Mouse (Mus musculus): Measurements from ENCODE around the gene Dop1b. TPM values are rescaled to one million over a fixed set of nuclear protein-coding genes. Genes with fewer than 3 reads are reported as not detected.

Dop1b gene
- polyA plus RNA-seq, 1 experiment: 35.5 TPM

- Histone ChIP-seq H3K4me3 (ENCODE audit: extremely low read depth, insufficient read depth, insufficient read length) (no peak overlapping the region), H3K4me1 (ENCODE audit: control insufficient read depth, insufficient read depth, insufficient read length) (peaks cover 32% of the 10 kb centered on the region; the same call in 1 of the 2 replicates), H3K27ac (ENCODE audit: insufficient read depth, low read length) (no peak overlapping the region), H3K36me3 (ENCODE audit: control insufficient read depth, insufficient read depth, low read length) (peaks cover 3% of the 10 kb centered on the region; the same call in 1 of the 2 replicates), H3K27me3 (ENCODE audit: control insufficient read depth, insufficient read depth, low read length) (no peaks in the 10 kb centered on the region)
- TF ChIP-seq POLR2A (IDR thresholded peaks at IDR 0.05; ENCODE audit: low read depth, low read length): no peak
- TF ChIP-seq CTCF (IDR thresholded peaks at IDR 0.05; ENCODE audit: extremely low read depth, insufficient read depth, insufficient read length, insufficient replicate concordance): no peak
- 48% methylated on average over 4 of the region's 4 CpGs for WGBS
- DNase-seq (ENCODE audit: low read depth in 1 of 2, low spot score in 2 of 2): no peak
These were observed 67.8 kb downstream of the Dop1b start for GRCm38 (mm10) chr16:93779554-93779953.

GRCm38 (mm10) chr16:93780660-93781479 lies 69.2 kb downstream of the Dop1b start:
- 0 out of 2 replicates have a peak, but pooled peaks cover 3% of the 10 kb centered on the region for H3K36me3 ChIP-seq (ENCODE audit: control insufficient read depth, insufficient read depth, low read length)
- peak; percentile 30; the same call in 1 of the 2 replicates for TF ChIP-seq CTCF (IDR thresholded peaks at IDR 0.05; ENCODE audit: extremely low read depth, insufficient read depth, insufficient read length, insufficient replicate concordance)
- no peak for TF ChIP-seq POLR2A (IDR thresholded peaks at IDR 0.05; ENCODE audit: low read depth, low read length)

GRCm38 (mm10) chr16:93784175-93784574 lies 72.5 kb downstream of the Dop1b start:
- peaks cover 35% of the 10 kb centered on the region; the same call in 1 of the 2 replicates for H3K4me1 ChIP-seq (ENCODE audit: control insufficient read depth, insufficient read depth, insufficient read length)
- H3K4me3 ChIP-seq (ENCODE audit: extremely low read depth, insufficient read depth, insufficient read length): no peak overlapping the region
- TF ChIP-seq CTCF (IDR thresholded peaks at IDR 0.05; ENCODE audit: extremely low read depth, insufficient read depth, insufficient read length, insufficient replicate concordance) (no peak), POLR2A (IDR thresholded peaks at IDR 0.05; ENCODE audit: low read depth, low read length) (no peak)
- DNase-seq (ENCODE audit: low read depth in 1 of 2, low spot score in 2 of 2): no peak
- 93% methylated on average over 7 of the region's 7 CpGs for WGBS
- H3K27me3 ChIP-seq (ENCODE audit: control insufficient read depth, insufficient read depth, low read length): no peaks in the 10 kb centered on the region
- no peak overlapping the region for H3K27ac ChIP-seq (ENCODE audit: insufficient read depth, low read length)
- H3K36me3 ChIP-seq (ENCODE audit: control insufficient read depth, insufficient read depth, low read length): 0 out of 2 replicates have a peak, but pooled peaks cover 2% of the 10 kb centered on the region

More at GRCm38 (mm10) chr16:93780660-93781479, 69.2 kb downstream of the Dop1b start:
- Histone ChIP-seq H3K4me1 (ENCODE audit: control insufficient read depth, insufficient read depth, insufficient read length) (peaks cover 32% of the 10 kb centered on the region; the same call in 1 of the 2 replicates), H3K27me3 (ENCODE audit: control insufficient read depth, insufficient read depth, low read length) (no peaks in the 10 kb centered on the region), H3K4me3 (ENCODE audit: extremely low read depth, insufficient read depth, insufficient read length) (no peak overlapping the region), H3K27ac (ENCODE audit: insufficient read depth, low read length) (peak overlapping the region; percentile 8; the same call in 1 of the 2 replicates)
- DNase-seq (ENCODE audit: low read depth in 1 of 2, low spot score in 2 of 2): peak; percentile 19 to 46
- 34% methylated on average over 14 of the region's 14 CpGs for WGBS

GRCm38 (mm10) chr16:93785805-93786204 lies 74.1 kb downstream of the Dop1b start:
- Histone ChIP-seq H3K4me3 (ENCODE audit: extremely low read depth, insufficient read depth, insufficient read length) (no peak overlapping the region), H3K4me1 (ENCODE audit: control insufficient read depth, insufficient read depth, insufficient read length) (peaks cover 27% of the 10 kb centered on the region; the same call in 1 of the 2 replicates), H3K27ac (ENCODE audit: insufficient read depth, low read length) (no peak overlapping the region), H3K27me3 (ENCODE audit: control insufficient read depth, insufficient read depth, low read length) (no peaks in the 10 kb centered on the region), H3K36me3 (ENCODE audit: control insufficient read depth, insufficient read depth, low read length) (0 out of 2 replicates have a peak, but pooled peaks cover 2% of the 10 kb centered on the region)
- 65% methylated on average over 9 of the region's 9 CpGs for WGBS
- DNase-seq (ENCODE audit: low read depth in 1 of 2, low spot score in 2 of 2): no peak
- TF ChIP-seq POLR2A (IDR thresholded peaks at IDR 0.05; ENCODE audit: low read depth, low read length): no peak
- TF ChIP-seq CTCF (IDR thresholded peaks at IDR 0.05; ENCODE audit: extremely low read depth, insufficient read depth, insufficient read length, insufficient replicate concordance): peak; percentile 60; the same call in 1 of the 2 replicates

- 0 out of 2 replicates have a peak, but pooled peaks cover 2% of the 10 kb centered on the region for H3K36me3 ChIP-seq (ENCODE audit: control insufficient read depth, insufficient read depth, low read length)
- no peak for DNase-seq (ENCODE audit: low read depth in 1 of 2, low spot score in 2 of 2)
- H3K4me1 ChIP-seq (ENCODE audit: control insufficient read depth, insufficient read depth, insufficient read length): peaks cover 25% of the 10 kb centered on the region; the same call in 1 of the 2 replicates
- TF ChIP-seq POLR2A (IDR thresholded peaks at IDR 0.05; ENCODE audit: low read depth, low read length) (no peak), CTCF (IDR thresholded peaks at IDR 0.05; ENCODE audit: extremely low read depth, insufficient read depth, insufficient read length, insufficient replicate concordance) (no peak)
- 77% methylated on average over 4 of the region's 4 CpGs for WGBS
- H3K27ac ChIP-seq (ENCODE audit: insufficient read depth, low read length): peak overlapping the region; percentile 73
- no peaks in the 10 kb centered on the region for H3K27me3 ChIP-seq (ENCODE audit: control insufficient read depth, insufficient read depth, low read length)
- no peak overlapping the region for H3K4me3 ChIP-seq (ENCODE audit: extremely low read depth, insufficient read depth, insufficient read length)
These were observed 76.7 kb downstream of the Dop1b start for GRCm38 (mm10) chr16:93788388-93788787.

- WGBS: 52% methylated on average over 8 of the region's 8 CpGs
- H3K27me3 ChIP-seq (ENCODE audit: control insufficient read depth, insufficient read depth, low read length): no peaks in the 10 kb centered on the region
- H3K4me1 ChIP-seq (ENCODE audit: control insufficient read depth, insufficient read depth, insufficient read length): peaks cover 25% of the 10 kb centered on the region; the same call in 1 of the 2 replicates
- H3K27ac ChIP-seq (ENCODE audit: insufficient read depth, low read length): peak overlapping the region; percentile 83
- TF ChIP-seq CTCF (IDR thresholded peaks at IDR 0.05; ENCODE audit: extremely low read depth, insufficient read depth, insufficient read length, insufficient replicate concordance) (no peak), POLR2A (IDR thresholded peaks at IDR 0.05; ENCODE audit: low read depth, low read length) (no peak)
- peak in 1 of 2 experiments; percentile 75 for DNase-seq (ENCODE audit: low read depth in 1 of 2, low spot score in 2 of 2)
- no peak overlapping the region for H3K4me3 ChIP-seq (ENCODE audit: extremely low read depth, insufficient read depth, insufficient read length)
- H3K36me3 ChIP-seq (ENCODE audit: control insufficient read depth, insufficient read depth, low read length): 0 out of 2 replicates have a peak, but pooled peaks cover 2% of the 10 kb centered on the region
These were observed 77.2 kb downstream of the Dop1b start for GRCm38 (mm10) chr16:93788881-93789280.

Data from spleen, adult 2 months (tissue).